Mouse (Mus musculus) kidney, adult 11 months (tissue): ENCODE results near the gene Pigb.
A peak's percentile ranks its signal among the peaks of the same experiment; 100 is the strongest.

ENCODE experiments used
- DNase-seq: peaks from one replicate; pipeline ENCODE4 v3.0.0; 2022

Gene Pigb

GRCm38 (mm10) chr9:72988706-72989105 is 51.5 kb downstream of the Pigb start:
- DNase-seq: peak; percentile 32

GRCm38 (mm10) chr9:72987703-72988102 is 52.5 kb downstream of the Pigb start:
- no peak for DNase-seq

GRCm38 (mm10) chr9:72985250-72986220 is 54.6 kb downstream of the Pigb start, which contains the start of the genes Ccpg1os and Ccpg1:
TSS of gene Ccpg1os (minus strand) at chr9:72985382.
TSS of gene Ccpg1 (plus strand) at chr9:72985429.
- DNase-seq: peak; percentile 98

DNA sequence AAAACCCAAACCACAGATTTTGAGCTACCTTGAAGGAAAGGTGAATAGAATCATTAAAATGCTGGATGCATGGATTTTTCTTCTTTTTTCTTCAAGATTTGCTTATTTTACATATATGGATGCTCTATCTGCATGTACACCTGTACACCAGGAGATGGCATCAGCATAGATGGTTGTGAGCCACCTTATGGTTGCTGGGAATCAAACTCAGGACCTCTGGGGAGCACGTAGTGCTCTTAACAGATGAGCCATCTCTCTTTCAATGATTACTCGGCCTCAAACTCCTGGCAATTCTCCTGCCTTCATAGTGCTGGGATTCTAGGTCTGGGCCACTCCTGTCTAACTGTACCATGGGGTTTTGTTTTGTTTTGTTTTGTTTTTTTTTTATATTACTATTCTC is 57.1 kb downstream of the Pigb start:
- DNase-seq: no peak

DNA sequence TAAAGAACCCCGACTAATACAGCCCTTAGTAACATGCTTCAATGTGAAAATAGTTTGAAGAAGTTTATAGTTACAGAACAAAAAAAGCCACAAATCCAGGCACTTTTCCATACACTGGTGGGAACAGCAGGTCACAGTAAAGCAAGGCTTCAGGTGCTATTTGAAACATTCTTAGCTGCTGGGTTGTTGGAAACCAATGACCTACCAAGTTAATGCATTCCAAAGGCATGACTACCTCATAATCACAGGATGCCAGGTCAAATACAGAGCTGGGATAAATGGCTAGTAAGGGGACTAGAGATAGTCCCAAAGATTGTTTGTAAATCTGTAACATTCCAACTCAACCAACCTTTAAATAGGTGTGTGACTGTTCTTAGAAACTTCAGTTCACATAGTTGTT is 64.9 kb downstream of the Pigb start:
- DNase-seq: no peak

- no peak for DNase-seq
Measured at GRCm38 (mm10) chr9:72974734-72975133, 65.4 kb downstream of the Pigb start.

- DNase-seq: no peak
Measured at GRCm38 (mm10) chr9:72972984-72973383, 67.2 kb downstream of the Pigb start.

GRCm38 (mm10) chr9:72972435-72972834 is 67.7 kb downstream of the Pigb start:
- DNase-seq: no peak

- no peak for DNase-seq
Measured at GRCm38 (mm10) chr9:72969874-72970273, 70.3 kb downstream of the Pigb start.

DNA sequence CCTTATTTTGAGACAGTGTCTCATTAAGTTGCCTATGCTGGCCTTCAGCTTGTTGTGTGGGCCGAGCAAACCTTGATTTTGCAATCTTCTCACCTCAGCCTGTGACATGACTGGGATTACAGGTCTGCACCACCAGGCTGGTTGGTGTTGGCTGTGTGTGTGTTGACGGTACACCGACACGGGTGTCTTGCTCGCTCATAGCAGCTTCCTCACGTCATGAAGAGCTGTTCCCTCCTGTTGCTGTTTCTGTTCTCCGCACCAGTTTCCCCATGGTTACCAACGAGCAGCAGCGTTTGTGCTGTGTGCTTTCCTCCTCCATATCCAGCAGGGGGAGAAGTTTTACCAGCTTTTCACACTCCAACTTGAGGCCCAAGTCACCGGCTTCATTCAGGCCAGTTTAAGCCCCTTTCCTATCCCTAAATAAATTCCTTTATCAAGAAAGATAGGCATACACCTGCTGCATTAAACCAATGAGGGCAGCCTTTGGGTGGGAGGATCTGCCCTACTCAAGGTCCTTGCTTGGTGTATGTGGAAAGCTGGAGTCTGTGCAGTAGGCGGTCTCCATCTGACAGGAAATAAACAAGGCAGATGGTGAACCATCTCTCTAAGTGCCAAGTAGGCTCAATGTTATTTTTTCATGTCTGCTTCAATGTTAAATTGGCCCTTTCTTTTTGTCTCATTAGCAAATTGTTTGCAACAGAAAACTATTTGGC is 71.7 kb downstream of the Pigb start:
- DNase-seq: no peak

DNA sequence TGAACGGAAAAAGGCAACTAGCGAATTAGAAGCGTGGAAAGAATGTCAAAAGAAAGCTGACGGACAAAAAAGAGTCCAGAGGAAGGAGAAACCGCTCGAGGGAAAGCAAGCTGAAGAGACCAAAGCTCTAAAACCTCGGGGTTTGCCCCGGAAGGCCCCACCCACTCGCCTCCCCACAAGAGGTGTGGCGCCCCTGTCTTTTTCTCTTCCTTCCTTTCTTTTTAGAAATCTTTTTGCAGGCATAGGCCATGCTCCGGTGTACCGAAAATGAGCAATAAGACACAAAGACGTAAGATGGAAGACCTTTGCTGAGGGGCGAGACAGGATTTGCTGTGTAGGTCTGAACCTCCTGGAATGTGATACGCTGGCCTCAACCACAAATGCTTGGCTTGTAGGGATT is 78.2 kb downstream of the Pigb start:
- DNase-seq: no peak

DNA sequence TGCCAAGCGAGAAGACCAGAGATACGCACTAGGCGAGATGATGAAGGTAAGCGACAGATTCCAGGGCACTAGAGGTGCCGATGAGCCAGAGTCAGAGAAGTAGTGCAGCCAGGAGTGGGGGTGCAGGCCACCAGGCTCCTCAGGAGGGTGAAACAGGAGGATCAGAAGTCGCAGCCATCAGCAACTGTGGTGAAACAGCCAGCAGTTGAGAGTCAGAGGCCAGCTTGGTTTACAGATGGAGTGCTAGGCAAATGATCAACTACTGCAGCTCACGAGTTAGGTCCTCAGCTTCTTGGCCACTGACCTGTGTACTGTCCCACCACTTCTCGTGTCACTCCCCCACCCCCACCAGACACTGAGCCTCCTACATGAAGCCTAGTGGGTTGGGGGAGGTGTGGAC is 78.8 kb downstream of the Pigb start:
- peak; percentile 32 for DNase-seq

GRCm38 (mm10) chr9:72958521-72959450 is 81.4 kb downstream of the Pigb start, which contains the start of the genes Dyx1c1 and Gm44503:
TSS of gene Dyx1c1 (plus strand) at chr9:72958785.
TSS of gene Gm44503 (plus strand) at chr9:72958852.
- peak; percentile 76 for DNase-seq
